Mouse (Mus musculus) lung, postnatal 0 days (tissue): ENCODE measurements around the gene Plekhb1.

Experiments
- CTCF ChIP-seq: IDR thresholded peaks from 2 replicates; pipeline ENCODE4 v1.5.1; 2016; ENCODE audit warnings: antibody characterized with exemption, mild to moderate bottlenecking
- EP300 ChIP-seq: IDR thresholded peaks from 2 replicates; pipeline ENCODE4 v1.6.1; 2016; ENCODE audit warnings: antibody characterized with exemption, mild to moderate bottlenecking, control low read depth

- TF ChIP-seq EP300 (no peak), CTCF (no peak)
Measured at GRCm38 (mm10) chr7:100616121-100616857, 45.9 kb downstream of the Plekhb1 start.
